Mouse (Mus musculus) CH12.LX (cell line): ENCODE data around the gene Ociad1. TPM values are rescaled to one million over a fixed set of nuclear protein-coding genes. Genes with fewer than 3 reads are reported as not detected.

Experiments used
- DNase-seq: peaks from one replicate; pipeline ENCODE4 v3.0.0-alpha.2; 2013; ENCODE audit errors: extremely low read depth
- H3K27ac ChIP-seq: 2 replicates; pipeline ENCODE4 v1.5.1; 2012; ENCODE audit warnings: low read depth, mild to moderate bottlenecking, control low read depth, moderate library complexity; ENCODE audit not compliant: insufficient read depth
- H3K27me3 ChIP-seq: replicated peaks from 2 replicates; pipeline ENCODE3; 2012; ENCODE audit warnings: inconsistent platforms
- H3K36me3 ChIP-seq, 2 experiments: replicated peaks in 1 of 2; 2 replicates each; pipeline versions ENCODE3 to v1.6.1; 2012; ENCODE audit warnings: inconsistent platforms in 1 of 2, low read length in 1 of 2, mild to moderate bottlenecking in 1 of 2, mixed read lengths in 1 of 2, moderate library complexity in 1 of 2; ENCODE audit not compliant: control insufficient read depth in 1 of 2, insufficient read depth in 1 of 2
- H3K4me1 ChIP-seq, 2 experiments: 2 replicates each; pipeline ENCODE4 v1.6.1; 2012; ENCODE audit warnings: inconsistent platforms in 1 of 2, moderate library complexity in 1 of 2; ENCODE audit not compliant: insufficient read depth in 2 of 2, control insufficient read depth in 1 of 2
- H3K4me2 ChIP-seq: 2 replicates; pipeline ENCODE4 v1.6.1; 2012; ENCODE audit warnings: low read depth, mild to moderate bottlenecking, control low read depth; ENCODE audit not compliant: poor library complexity, insufficient read depth, severe bottlenecking
- H3K4me3 ChIP-seq, 3 experiments: fragments of 150-350 bp in 1 of 3; sonication (generic) in 1 of 3; replicated peaks in 1 of 3; 2 replicates each; pipeline versions ENCODE3 to v1.5.1; 2011 to 2012; ENCODE audit warnings: low read depth in 2 of 3, low read length in 2 of 3, mild to moderate bottlenecking in 2 of 3, moderate library complexity in 2 of 3, control low read depth in 1 of 3, improper control_type of control experiment in 1 of 3, inconsistent platforms in 1 of 3, mixed read lengths in 1 of 3; ENCODE audit not compliant: poor library complexity in 1 of 3
- H3K79me2 ChIP-seq: replicated peaks from 2 replicates; pipeline ENCODE4 v1.6.1; 2012; ENCODE audit warnings: mild to moderate bottlenecking, moderate library complexity; ENCODE audit not compliant: control insufficient read depth, poor library complexity, insufficient read depth, severe bottlenecking; ENCODE audit errors: extremely low read depth
- H3K9ac ChIP-seq: 2 replicates; pipeline ENCODE4 v1.6.1; 2012; ENCODE audit warnings: low read depth, mild to moderate bottlenecking, control low read depth, moderate library complexity; ENCODE audit not compliant: insufficient read depth
- H3K9me3 ChIP-seq: replicated peaks from 2 replicates; pipeline ENCODE3; 2012; ENCODE audit warnings: low read length, inconsistent platforms, mixed read lengths
- BHLHE40 ChIP-seq: IDR thresholded peaks from 2 replicates; pipeline ENCODE4 v1.6.1; 2011; ENCODE audit warnings: mild to moderate bottlenecking, low read depth, low read length, improper control_type of control experiment
- CTCF ChIP-seq, 2 experiments: IDR thresholded peaks in 1 of 2; conservative IDR thresholded peaks in 1 of 2; 2 replicates each; pipeline ENCODE4 v1.5.1; 2011 to 2012; ENCODE audit warnings: low read depth in 2 of 2, low read length in 2 of 2, improper control_type of control experiment in 1 of 2, inconsistent platforms in 1 of 2, mild to moderate bottlenecking in 1 of 2, moderate library complexity in 1 of 2
- E2F4 ChIP-seq: IDR thresholded peaks from 2 replicates; pipeline ENCODE4 v1.6.1; 2011; ENCODE audit warnings: low read depth, low read length, improper control_type of control experiment; ENCODE audit not compliant: insufficient replicate concordance
- EP300 ChIP-seq: IDR thresholded peaks from 2 replicates; pipeline ENCODE4 v1.6.1; 2011; ENCODE audit warnings: low read length, improper control_type of control experiment
- ETS1 ChIP-seq: conservative IDR thresholded peaks from 2 replicates; pipeline ENCODE4 v1.6.1; 2012; ENCODE audit warnings: low read depth, mild to moderate bottlenecking, inconsistent platforms, low read length, improper control_type of control experiment, moderate library complexity
- MAFK ChIP-seq: IDR thresholded peaks from 2 replicates; pipeline ENCODE4 v1.6.1; 2011; ENCODE audit warnings: low read length, improper control_type of control experiment; ENCODE audit not compliant: insufficient replicate concordance
- MAX ChIP-seq: IDR thresholded peaks from 2 replicates; pipeline ENCODE4 v1.6.1; 2011; ENCODE audit warnings: low read length, improper control_type of control experiment
- MAZ ChIP-seq: IDR thresholded peaks from 2 replicates; pipeline ENCODE4 v1.6.1; 2012; ENCODE audit warnings: low read depth, mild to moderate bottlenecking, inconsistent platforms, low read length, improper control_type of control experiment, moderate library complexity
- MEF2A ChIP-seq: IDR thresholded peaks from 2 replicates; pipeline ENCODE4 v1.6.1; 2014; ENCODE audit warnings: low read depth, mild to moderate bottlenecking, inconsistent platforms, low read length, improper control_type of control experiment, borderline replicate concordance
- MYC ChIP-seq: IDR thresholded peaks from 2 replicates; pipeline ENCODE4 v1.6.1; 2011; ENCODE audit warnings: low read depth, mild to moderate bottlenecking, improper control_type of control experiment, low read length
- NELFE ChIP-seq: IDR thresholded peaks from 2 replicates; pipeline ENCODE4 v1.6.1; 2011; ENCODE audit warnings: low read depth, low read length, improper control_type of control experiment
- NRF1 ChIP-seq: IDR thresholded peaks from 2 replicates; pipeline ENCODE4 v1.6.1; 2014; ENCODE audit warnings: low read depth, mild to moderate bottlenecking, inconsistent platforms, low read length, improper control_type of control experiment, moderate library complexity
- PAX5 ChIP-seq: IDR thresholded peaks from 2 replicates; pipeline ENCODE4 v1.6.1; 2012; ENCODE audit warnings: low read length, inconsistent platforms, mixed read lengths
- RAD21 ChIP-seq: IDR thresholded peaks from 2 replicates; pipeline ENCODE4 v1.6.1; 2011; ENCODE audit warnings: low read depth, mild to moderate bottlenecking, low read length, improper control_type of control experiment, moderate library complexity
- SIN3A ChIP-seq: IDR thresholded peaks from 2 replicates; pipeline ENCODE4 v1.6.1; 2012; ENCODE audit warnings: low read length, improper control_type of control experiment, inconsistent platforms
- SMC3 ChIP-seq: IDR thresholded peaks from 2 replicates; pipeline ENCODE4 v1.6.1; 2011; ENCODE audit warnings: low read depth, low read length, improper control_type of control experiment
- ZKSCAN1 ChIP-seq: IDR thresholded peaks from 2 replicates; pipeline ENCODE4 v1.6.1; 2012; ENCODE audit warnings: low read depth, inconsistent platforms, low read length, improper control_type of control experiment, borderline replicate concordance
- ZMIZ1 ChIP-seq: IDR thresholded peaks from 2 replicates; pipeline ENCODE4 v1.6.1; 2012; ENCODE audit warnings: low read depth, mild to moderate bottlenecking, inconsistent platforms, low read length, improper control_type of control experiment
- ZNF384 ChIP-seq: IDR thresholded peaks from 2 replicates; pipeline ENCODE4 v1.6.1; 2012; ENCODE audit warnings: low read depth, low read length, improper control_type of control experiment, inconsistent platforms
- dilution Hi-C: fragments of 300-500 bp; cut with MboI; formaldehyde crosslinking; loops from 2 replicates; pipeline ENCODE4 v1.14.3; 2020; ENCODE audit warnings: low sequenced_read_pairs; ENCODE audit not compliant: extremely low pct_unique_long_range_greater_than_20kb, extremely low pct_ligation_motif_present
- in situ Hi-C: fragments of 300-500 bp; cut with MboI; formaldehyde crosslinking; loops from 3 replicates; pipeline ENCODE4 v1.14.3; 2019; ENCODE audit warnings: low sequenced_read_pairs, low pct_ligation_motif_present, low pct_unique_long_range_greater_than_20kb, mixed read lengths
- polyA plus RNA-seq: library from polyadenylated mRNA; unstranded; fragments of >175 nt; gene quantifications from 2 replicates; pipeline ENCODE4 v1.2.1, GENCODE M21; 2012; ENCODE audit warnings: low read depth; ENCODE audit not compliant: insufficient read length
- total RNA-seq, 2 experiments: library from RNA; depleted of rRNA; stranded (reverse); fragments of 300-350 nt in 1 of 2; fragments of >200 nt in 1 of 2; gene quantifications; 2 replicates each; pipeline ENCODE4 v1.2.3; 2012 to 2014

The Ociad1 gene
- total and polyA plus RNA-seq, 3 experiments, result 153 to 329 (median 292) TPM

GRCm38 (mm10) chr5:73339779-73340722 lies 47.5 kb downstream of the Ociad1 start (continued):
- TF ChIP-seq CTCF (conservative IDR thresholded peaks at IDR 0.05 in 1 of 2, IDR thresholded peaks at IDR 0.05 in 1 of 2; ENCODE audit: low read depth in 2 of 2, low read length in 2 of 2) (no peak), EP300 (peak; percentile 73), BHLHE40 (peak; percentile 75; the same call in 1 of the 2 replicates), E2F4 (no peak)

GRCm38 (mm10) chr5:73340723-73341235 lies 48.2 kb downstream of the Ociad1 start, which contains the start of gene Ociad2:
Ociad2 (minus strand) TSS chr5:73341028.
- H3K79me2 ChIP-seq, result no peaks in the 10 kb centered on the region
- no peaks in the 10 kb centered on the region for H3K27me3 ChIP-seq
- peak within 1 kb of the TSS; percentile 17 for H3K4me2 ChIP-seq
- peaks cover 34 to 64% of the 10 kb centered on the region in 2 experiments for H3K4me1 ChIP-seq
- TF ChIP-seq MAX, result peak; percentile 84; the same call in 1 of the 2 replicates
- no peak for TF ChIP-seq ZNF384
- H3K4me3 ChIP-seq, result no peak within 1 kb of the TSS
- peak; percentile 28 for DNase-seq
- H3K36me3 ChIP-seq, result no peaks in the 10 kb centered on the region
- in situ Hi-C loops, result no loop called here
- H3K9me3 ChIP-seq, result no peaks in the 10 kb centered on the region
- dilution Hi-C loops, result no loop called here
- H3K9ac ChIP-seq, result peak within 1 kb of the TSS; percentile 9; the same call in 1 of the 2 replicates
- H3K27ac ChIP-seq, result peak within 1 kb of the TSS; percentile 96

- no peak for DNase-seq
- Histone ChIP-seq H3K9ac (no peak overlapping the region), H3K4me2 (no peak overlapping the region), H3K36me3 (no peaks in the 10 kb centered on the region), H3K27ac (peak overlapping the region; percentile 6; the same call in 1 of the 2 replicates), H3K9me3 (no peaks in the 10 kb centered on the region), H3K27me3 (no peaks in the 10 kb centered on the region), H3K79me2 (no peaks in the 10 kb centered on the region), H3K4me3 (no peak overlapping the region), H3K4me1 (peaks cover 34 to 69% of the 10 kb centered on the region in 2 experiments)
- TF ChIP-seq NRF1, result no peak
- in situ Hi-C loops (no loop called here), dilution Hi-C loops (no loop called here)
Observed at GRCm38 (mm10) chr5:73342701-73343355, 50.2 kb downstream of the Ociad1 start.

- H3K27me3 ChIP-seq, result no peaks in the 10 kb centered on the region
- no peaks in the 10 kb centered on the region for H3K79me2 ChIP-seq
- dilution Hi-C loops, result no loop called here
- H3K27ac ChIP-seq, result peak overlapping the region; percentile 97; the same call in 1 of the 2 replicates
- H3K9me3 ChIP-seq, result no peaks in the 10 kb centered on the region
- peaks cover 31 to 64% of the 10 kb centered on the region in 2 experiments for H3K4me1 ChIP-seq
- no peaks in the 10 kb centered on the region for H3K36me3 ChIP-seq
- no peak overlapping the region for H3K4me3 ChIP-seq
- H3K9ac ChIP-seq, result 0 out of 2 replicates have a peak overlapping the region, but pooled peaks have one; percentile 46
- DNase-seq, result peak; percentile 91
- peak overlapping the region; percentile 83 for H3K4me2 ChIP-seq
- in situ Hi-C loops, result no loop called here
- TF ChIP-seq NELFE, result no peak
- no peak for TF ChIP-seq ZMIZ1
- TF ChIP-seq ETS1, result peak; percentile 95
- TF ChIP-seq MEF2A, result peak; percentile 97
- TF ChIP-seq NRF1, result no peak
- peak; percentile 28; the same call in 1 of the 2 replicates for TF ChIP-seq MAZ
- TF ChIP-seq MAFK, result peak; percentile 45; the same call in 1 of the 2 replicates
- TF ChIP-seq SIN3A, result no peak
- TF ChIP-seq SMC3, result no peak
- no peak for TF ChIP-seq PAX5
- no peak for TF ChIP-seq ZKSCAN1
- TF ChIP-seq MYC, result no peak
- no peak for TF ChIP-seq RAD21
- peak; percentile 67; the same call in 1 of the 2 replicates for TF ChIP-seq BHLHE40
Observed at GRCm38 (mm10) chr5:73344310-73344709, 51.7 kb downstream of the Ociad1 start.
